ENCODE assay signal across 8 mouse cellular contexts in the genomic region with DNA sequence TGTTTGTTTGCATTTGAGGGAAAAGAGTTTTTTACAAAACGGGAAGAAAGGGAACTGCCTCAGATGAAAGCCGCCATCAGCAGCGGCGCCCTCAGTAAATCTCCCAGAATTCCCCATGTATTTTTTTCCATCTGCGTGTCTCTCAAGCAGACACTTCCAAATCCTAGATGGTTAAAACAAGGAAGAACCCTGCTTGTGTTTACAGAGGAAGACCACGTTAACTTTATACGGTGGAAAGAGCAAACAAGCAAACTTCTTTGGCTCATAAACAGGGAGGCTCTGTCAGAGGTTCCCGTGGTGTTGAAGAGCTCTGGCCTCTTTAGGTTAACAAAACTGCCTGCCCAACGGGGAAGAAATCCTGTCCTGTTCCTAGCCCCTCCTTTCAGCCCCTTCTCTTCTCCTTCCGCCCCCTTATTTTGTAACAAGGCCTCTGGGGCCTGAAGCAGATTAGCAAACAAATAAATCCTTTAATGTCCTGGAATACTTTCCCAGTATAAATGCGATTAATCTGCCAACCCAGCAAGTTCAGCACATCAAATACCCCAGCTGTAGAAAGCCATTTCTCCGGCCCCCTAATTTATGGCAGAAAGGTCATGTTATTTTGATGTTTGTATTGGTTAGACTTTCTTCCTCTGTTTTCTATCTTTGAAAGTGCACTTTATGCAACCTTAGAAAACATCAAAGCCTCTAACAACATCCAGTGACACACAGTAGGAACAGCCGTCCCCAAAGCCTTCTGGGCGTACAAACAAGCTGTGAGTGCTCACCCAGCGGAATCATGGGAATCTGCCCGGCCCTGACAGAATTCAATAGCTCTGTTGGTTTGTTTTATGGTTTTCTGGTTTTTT. TPM values are rescaled to one million over a fixed set of nuclear protein-coding genes. Genes with fewer than 3 reads are reported as not detected.
DNase-seq lines count a peak whose midpoint lies in the region; ATAC-seq lines count a peak whose summit lies in the region.

No protein-coding gene starts in this region.

- peak; percentile 47 for DNase-seq in embryo, embryonic 11 days
- DNase-seq in embryo, embryonic 10.5 days (ENCODE audit: low spot score): no peak
- DNase-seq in kidney, postnatal 36 days: peak; percentile 15 to 36
- DNase-seq in yolk sac, embryonic 10.5 days (ENCODE audit: low spot score): no peak
- DNase-seq in thymus, postnatal 36 days: no peak

- H3K4me3 ChIP-seq in heart, embryonic 11.5 days (ENCODE audit: low read depth, low read length): peak overlapping the region; percentile 18; the same call in 1 of the 2 replicates
- peak overlapping the region; percentile 11; the same call in 1 of the 2 replicates for H3K4me3 ChIP-seq in neural tube, embryonic 13.5 days

- peak overlapping the region; percentile 68 for H3K27ac ChIP-seq in heart, embryonic 11.5 days (ENCODE audit: low read depth, low read length)
- H3K27ac ChIP-seq in neural tube, embryonic 13.5 days (replicated peaks): peak overlapping the region; percentile 68

- no peak for ATAC-seq in heart, embryonic 11.5 days (replicated peaks; ENCODE audit: insufficient number of reproducible peaks, low FRiP score, low TSS enrichment)
- no peak; the same call in 1 of the 2 replicates for ATAC-seq in neural tube, embryonic 13.5 days (ENCODE audit: low read depth)
- ATAC-seq in megakaryocyte, adult 5-6 weeks (ENCODE audit: poor library complexity, severe bottlenecking): no peak

- 42% methylated on average over 16 of the region's 16 CpGs for WGBS in heart, embryonic 11.5 days (ENCODE audit: insufficient replicate concordance)
- whole genome bisulfite sequencing in neural tube, embryonic 13.5 days: 32% methylated on average over 16 of the region's 16 CpGs

- H3K9ac ChIP-seq in heart, embryonic 11.5 days (ENCODE audit: low read depth, low read length): peak overlapping the region; percentile 64
- peak overlapping the region; percentile 22 for H3K9ac ChIP-seq in neural tube, embryonic 13.5 days

- H3K9me3 ChIP-seq in heart, embryonic 11.5 days (replicated peaks; ENCODE audit: control insufficient read depth, low read length): no peaks in the 10 kb centered on the region
- H3K9me3 ChIP-seq in neural tube, embryonic 13.5 days: no peaks in the 10 kb centered on the region

- no peaks in the 10 kb centered on the region for H3K36me3 ChIP-seq in heart, embryonic 11.5 days (ENCODE audit: control insufficient read depth, insufficient read depth, low read length)
- H3K36me3 ChIP-seq in neural tube, embryonic 13.5 days: no peaks in the 10 kb centered on the region

- peak overlapping the region; percentile 57 for H3K4me2 ChIP-seq in heart, embryonic 11.5 days
- peak overlapping the region; percentile 48 for H3K4me2 ChIP-seq in neural tube, embryonic 13.5 days

- H3K27me3 ChIP-seq in heart, embryonic 11.5 days (ENCODE audit: control insufficient read depth, insufficient read depth, low read length): no peaks in the 10 kb centered on the region
- H3K27me3 ChIP-seq in neural tube, embryonic 13.5 days: no peaks in the 10 kb centered on the region

- H3K4me1 ChIP-seq in heart, embryonic 11.5 days (ENCODE audit: control insufficient read depth, insufficient read depth, low read length): peaks cover 10% of the 10 kb centered on the region; the same call in 1 of the 2 replicates
- H3K4me1 ChIP-seq in neural tube, embryonic 13.5 days (replicated peaks): peaks cover 18% of the 10 kb centered on the region

RNA-seq across cellular contexts. Expression of gene Spry1, which starts 52.8 kb away (rescaled TPM):
- 4.8 and 6.3 TPM in 2 replicates for polyA plus RNA-seq in heart, embryonic 11.5 days (2014; fragmentation: Nextera tagmentation; extraction: Ambion mirVana)
- 4.4 TPM in 2 replicates for polyA plus RNA-seq in neural tube, embryonic 13.5 days (2015; fragmentation: Nextera tagmentation; extraction: Ambion mirVana)
- 0.50 and 1.2 TPM in 2 replicates for total RNA-seq in megakaryocyte, adult 5-6 weeks (2015)
- 0.16 TPM in 1 of 2 replicates, not detected in the other for total RNA-seq in megakaryocyte, adult 5-6 weeks (2017)

Comparison
In these comparisons a context has a peak if more than half of its experiments do, and no peak if none do; other contexts are left out.
1. DNase-seq: peak in embryo, embryonic 11 days (single experiment) and kidney, postnatal 36 days (2 of 2); none in embryo, embryonic 10.5 days (single experiment), yolk sac, embryonic 10.5 days (single experiment) and thymus, postnatal 36 days (0 of 2).